Mouse (Mus musculus): Measurements from ENCODE around the gene Gse1. TPM values are rescaled to one million over a fixed set of nuclear protein-coding genes. Genes with fewer than 3 reads are reported as not detected.

The Gse1 gene
- polyA plus RNA-seq, 1 experiment: 14.7 TPM

DNA sequence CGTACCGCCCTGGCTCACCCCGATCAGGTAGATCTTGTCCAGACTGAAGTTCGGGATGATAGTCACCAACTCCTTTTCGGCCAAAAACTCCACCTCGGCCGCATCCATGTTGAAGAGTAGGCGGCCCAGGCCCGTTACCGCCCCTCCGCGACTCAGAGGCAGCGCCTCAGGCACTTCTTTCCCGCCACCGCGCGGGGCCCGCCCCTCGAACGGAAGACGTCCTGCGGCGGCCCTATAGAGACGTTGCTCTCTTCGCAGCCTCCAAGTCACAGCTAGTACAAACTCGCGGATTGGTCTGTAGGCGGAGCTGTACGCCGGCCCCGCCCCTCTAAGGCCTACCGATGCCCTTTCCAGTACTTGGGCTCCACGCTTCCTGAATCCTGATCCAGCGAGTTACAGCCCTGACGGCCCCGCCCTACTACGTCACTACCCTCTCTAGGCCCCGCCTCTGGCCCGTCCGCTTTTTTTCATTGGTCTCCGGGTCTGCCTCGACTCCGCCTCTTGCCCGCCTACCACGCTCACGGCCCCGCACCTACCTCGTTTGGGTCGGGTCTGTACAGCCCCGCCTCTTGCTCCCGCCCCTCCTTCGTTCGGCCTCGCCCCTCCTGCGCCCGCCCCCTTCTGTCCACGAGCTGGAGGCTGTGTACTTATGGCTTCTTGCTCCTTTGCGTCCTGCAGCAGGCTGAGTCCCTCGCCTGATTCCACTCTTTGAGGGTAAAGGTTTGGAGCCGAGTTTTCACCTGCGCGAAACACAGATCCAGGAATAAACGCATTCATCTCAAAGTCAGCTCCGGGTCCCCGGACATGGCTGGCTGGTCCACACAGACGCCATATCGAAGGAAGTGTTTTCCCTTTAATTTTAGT lies 360.9 kb downstream of the Gse1 start, which contains the start of gene Gins2:
Gene Gins2 (minus strand): TSS at position 397 of the 864 bp plus-strand sequence.
- TF ChIP-seq SRF (IDR thresholded peaks at IDR 0.05; ENCODE audit: control insufficient read depth, insufficient read length, low read depth) (peak; percentile 95), MYOG (IDR thresholded peaks at IDR 0.05; ENCODE audit: control insufficient read depth in 1 of 3, insufficient read depth in 1 of 3, insufficient read length in 2 of 3, low read depth in 2 of 3) (no peak), E2F4 (IDR thresholded peaks at IDR 0.05; ENCODE audit: insufficient read depth) (peak; percentile 93), POLR2A (IDR thresholded peaks at IDR 0.05; ENCODE audit: insufficient read length, low read depth) (peak; percentile 65), CEBPB (IDR thresholded peaks at IDR 0.05; ENCODE audit: insufficient read depth, poor library complexity, severe bottlenecking) (no peak), REST (IDR thresholded peaks at IDR 0.05; ENCODE audit: insufficient read depth, insufficient read length) (no peak), POLR2AphosphoS2 (IDR thresholded peaks at IDR 0.05; ENCODE audit: insufficient read length, low read depth) (no peak), TCF12 (IDR thresholded peaks at IDR 0.05; ENCODE audit: insufficient read depth, poor library complexity, severe bottlenecking) (no peak)
- H3K27me3 ChIP-seq (ENCODE audit: control insufficient read depth, insufficient read depth, insufficient read length): peaks cover 7% of the 10 kb centered on the region
- H3K36me3 ChIP-seq (ENCODE audit: control insufficient read depth, insufficient read depth): no peaks in the 10 kb centered on the region
- H3K4me3 ChIP-seq: peak within 1 kb of the TSS; percentile 31
- peak within 1 kb of the TSS; percentile 0 for H3ac ChIP-seq (ENCODE audit: control insufficient read depth, insufficient read length)
- H3K79me2 ChIP-seq (ENCODE audit: control insufficient read depth, insufficient read depth): peaks cover 5% of the 10 kb centered on the region
- H3K4me2 ChIP-seq (ENCODE audit: low read depth): peak within 1 kb of the TSS; percentile 97

DNA sequence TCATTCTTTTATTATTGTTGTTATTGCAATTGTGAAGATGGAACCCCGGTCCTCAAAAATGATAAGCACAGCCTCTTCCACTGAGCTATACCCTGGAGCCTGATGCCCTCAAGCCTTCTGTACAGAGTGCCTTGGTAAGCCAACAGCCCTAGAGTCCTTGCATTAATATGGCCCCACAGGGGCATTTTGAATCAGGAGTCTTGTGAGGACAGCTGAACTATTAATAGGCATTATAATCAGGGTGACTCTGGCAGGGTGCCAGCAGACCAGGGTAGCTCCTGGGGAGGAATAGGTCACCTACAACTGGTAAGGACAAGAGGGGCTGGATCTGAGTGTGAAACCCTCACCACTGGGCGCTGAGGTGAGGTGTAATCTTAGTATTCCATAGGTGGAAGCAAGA lies 361.7 kb downstream of the Gse1 start:
- Histone ChIP-seq H3K4me2 (ENCODE audit: low read depth) (peak overlapping the region; percentile 97), H3K4me3 (peak overlapping the region; percentile 31), H3K36me3 (ENCODE audit: control insufficient read depth, insufficient read depth) (no peaks in the 10 kb centered on the region), H3K27me3 (ENCODE audit: control insufficient read depth, insufficient read depth, insufficient read length) (peaks cover 7% of the 10 kb centered on the region), H3ac (ENCODE audit: control insufficient read depth, insufficient read length) (no peak overlapping the region), H3K79me2 (ENCODE audit: control insufficient read depth, insufficient read depth) (peaks cover 5% of the 10 kb centered on the region)
- no peak for TF ChIP-seq POLR2AphosphoS2 (IDR thresholded peaks at IDR 0.05; ENCODE audit: insufficient read length, low read depth)
- no peak for TF ChIP-seq CEBPB (IDR thresholded peaks at IDR 0.05; ENCODE audit: insufficient read depth, poor library complexity, severe bottlenecking)
- no peak for TF ChIP-seq USF1 (IDR thresholded peaks at IDR 0.05; ENCODE audit: low read depth)
- no peak for TF ChIP-seq TCF12 (IDR thresholded peaks at IDR 0.05; ENCODE audit: insufficient read depth, poor library complexity, severe bottlenecking)

GRCm38 (mm10) chr8:120591587-120592292 lies 363.5 kb downstream of the Gse1 start:
- TF ChIP-seq SRF (IDR thresholded peaks at IDR 0.05; ENCODE audit: control insufficient read depth, insufficient read length, low read depth) (no peak), E2F4 (IDR thresholded peaks at IDR 0.05; ENCODE audit: insufficient read depth) (no peak)
- H3K4me2 ChIP-seq (ENCODE audit: low read depth): no peak overlapping the region
- no peak overlapping the region for H3K4me3 ChIP-seq
- H3K79me2 ChIP-seq (ENCODE audit: control insufficient read depth, insufficient read depth): peaks cover 5% of the 10 kb centered on the region
- H3K27me3 ChIP-seq (ENCODE audit: control insufficient read depth, insufficient read depth, insufficient read length): peaks cover 7% of the 10 kb centered on the region
- no peak overlapping the region for H3ac ChIP-seq (ENCODE audit: control insufficient read depth, insufficient read length)
- H3K36me3 ChIP-seq (ENCODE audit: control insufficient read depth, insufficient read depth): no peaks in the 10 kb centered on the region

- H3K27me3 ChIP-seq (ENCODE audit: control insufficient read depth, insufficient read depth, insufficient read length): peaks cover 7% of the 10 kb centered on the region
- H3K36me3 ChIP-seq (ENCODE audit: control insufficient read depth, insufficient read depth): no peaks in the 10 kb centered on the region
- TF ChIP-seq MAX (IDR thresholded peaks at IDR 0.05; ENCODE audit: low read depth) (no peak), POLR2AphosphoS2 (IDR thresholded peaks at IDR 0.05; ENCODE audit: insufficient read length, low read depth) (no peak), MYOD1 (IDR thresholded peaks at IDR 0.05; ENCODE audit: control insufficient read depth in 1 of 3, insufficient read length in 2 of 3, low read depth in 2 of 3) (no peak), REST (IDR thresholded peaks at IDR 0.05; ENCODE audit: insufficient read depth, insufficient read length) (no peak), USF1 (IDR thresholded peaks at IDR 0.05; ENCODE audit: low read depth) (no peak), TCF3 (IDR thresholded peaks at IDR 0.05; ENCODE audit: insufficient read length, low read depth) (no peak), MYOG (IDR thresholded peaks at IDR 0.05; ENCODE audit: control insufficient read depth in 1 of 3, insufficient read depth in 1 of 3, insufficient read length in 2 of 3, low read depth in 2 of 3) (no peak), SRF (IDR thresholded peaks at IDR 0.05; ENCODE audit: control insufficient read depth, insufficient read length, low read depth) (no peak), TCF12 (IDR thresholded peaks at IDR 0.05; ENCODE audit: insufficient read depth, poor library complexity, severe bottlenecking) (no peak), CEBPB (IDR thresholded peaks at IDR 0.05; ENCODE audit: insufficient read depth, poor library complexity, severe bottlenecking) (no peak)
- H3K4me2 ChIP-seq (ENCODE audit: low read depth): no peak overlapping the region
- no peak overlapping the region for H3K4me3 ChIP-seq
- H3ac ChIP-seq (ENCODE audit: control insufficient read depth, insufficient read length): no peak overlapping the region
- no peaks in the 10 kb centered on the region for H3K79me2 ChIP-seq (ENCODE audit: control insufficient read depth, insufficient read depth)
Measured at GRCm38 (mm10) chr8:120594571-120594970, 366.3 kb downstream of the Gse1 start.

GRCm38 (mm10) chr8:120595963-120596362 lies 367.7 kb downstream of the Gse1 start:
- peaks cover 7% of the 10 kb centered on the region for H3K27me3 ChIP-seq (ENCODE audit: control insufficient read depth, insufficient read depth, insufficient read length)
- no peak for TF ChIP-seq MYOG (IDR thresholded peaks at IDR 0.05; ENCODE audit: control insufficient read depth in 1 of 3, insufficient read depth in 1 of 3, insufficient read length in 2 of 3, low read depth in 2 of 3)
- no peak for TF ChIP-seq MAX (IDR thresholded peaks at IDR 0.05; ENCODE audit: low read depth)
- TF ChIP-seq POLR2AphosphoS2 (IDR thresholded peaks at IDR 0.05; ENCODE audit: insufficient read length, low read depth): no peak
- no peak for TF ChIP-seq POLR2A (IDR thresholded peaks at IDR 0.05; ENCODE audit: insufficient read length, low read depth)
- TF ChIP-seq CEBPB (IDR thresholded peaks at IDR 0.05; ENCODE audit: insufficient read depth, poor library complexity, severe bottlenecking): no peak
- no peak for TF ChIP-seq E2F4 (IDR thresholded peaks at IDR 0.05; ENCODE audit: insufficient read depth)
- TF ChIP-seq USF1 (IDR thresholded peaks at IDR 0.05; ENCODE audit: low read depth): no peak
- TF ChIP-seq REST (IDR thresholded peaks at IDR 0.05; ENCODE audit: insufficient read depth, insufficient read length): no peak
- TF ChIP-seq TCF3 (IDR thresholded peaks at IDR 0.05; ENCODE audit: insufficient read length, low read depth): no peak
- no peak for TF ChIP-seq TCF12 (IDR thresholded peaks at IDR 0.05; ENCODE audit: insufficient read depth, poor library complexity, severe bottlenecking)
- no peak for TF ChIP-seq MYOD1 (IDR thresholded peaks at IDR 0.05; ENCODE audit: control insufficient read depth in 1 of 3, insufficient read length in 2 of 3, low read depth in 2 of 3)
- TF ChIP-seq SRF (IDR thresholded peaks at IDR 0.05; ENCODE audit: control insufficient read depth, insufficient read length, low read depth): no peak
- no peaks in the 10 kb centered on the region for H3K36me3 ChIP-seq (ENCODE audit: control insufficient read depth, insufficient read depth)
- no peaks in the 10 kb centered on the region for H3K79me2 ChIP-seq (ENCODE audit: control insufficient read depth, insufficient read depth)
- H3ac ChIP-seq (ENCODE audit: control insufficient read depth, insufficient read length): no peak overlapping the region
- no peak overlapping the region for H3K4me2 ChIP-seq (ENCODE audit: low read depth)
- no peak overlapping the region for H3K4me3 ChIP-seq

Data from myocyte (in vitro differentiated cells).